Mouse (Mus musculus): Measurements from ENCODE around the gene Col4a6.
A peak's percentile ranks its signal among the peaks of the same experiment; 100 is the strongest.

Gene Col4a6

GRCm38 (mm10) chrX:141236564-141237333 lies 237.1 kb downstream of the Col4a6 start:
- peak; percentile 5 for DNase-seq

- DNase-seq, result no peak
These were observed 245.7 kb downstream of the Col4a6 start for GRCm38 (mm10) chrX:141228169-141228568.

- DNase-seq, result peak; percentile 22
These were observed 261.1 kb downstream of the Col4a6 start for GRCm38 (mm10) chrX:141212802-141213201.

DNA sequence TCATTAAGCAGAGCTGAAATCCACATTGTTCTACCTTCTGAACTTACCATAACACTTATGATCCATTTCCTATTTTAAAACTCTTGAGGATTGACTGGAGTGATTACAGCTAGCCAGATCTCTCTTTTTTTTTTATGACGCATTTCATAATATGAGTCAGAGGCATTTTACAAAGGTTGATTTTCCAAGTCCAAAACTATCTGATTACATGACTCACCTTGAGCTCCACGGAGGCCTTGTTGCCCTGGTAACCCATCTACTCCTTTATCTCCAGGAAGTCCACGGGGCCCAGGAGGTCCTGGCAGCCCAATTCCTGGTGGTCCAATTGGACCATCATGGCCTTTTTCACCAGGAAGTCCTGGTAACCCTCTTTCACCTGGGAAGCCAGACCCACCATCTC lies 274.9 kb downstream of the Col4a6 start:
- DNase-seq, result no peak

GRCm38 (mm10) chrX:141195036-141195435 lies 278.8 kb downstream of the Col4a6 start:
- DNase-seq, result no peak

DNA sequence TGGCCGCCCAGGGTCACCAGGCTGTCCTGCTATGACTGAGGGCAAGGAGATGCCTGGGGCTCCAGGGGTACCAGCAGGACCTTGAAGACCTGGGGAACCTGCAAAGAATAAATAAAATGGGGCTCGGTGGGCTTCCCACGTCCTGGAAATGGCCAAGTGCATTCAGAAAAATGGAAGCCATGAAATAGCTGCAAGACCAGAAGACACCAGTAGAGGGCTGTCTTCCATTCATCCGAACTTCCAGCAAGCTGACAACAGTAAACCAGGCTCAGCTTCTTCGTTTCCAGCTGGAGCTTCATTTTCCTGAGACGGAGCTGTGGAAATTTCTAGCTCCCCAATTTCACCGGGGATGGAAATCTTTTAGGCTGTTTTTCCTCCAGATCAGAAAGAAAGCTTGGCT lies 298.5 kb downstream of the Col4a6 start:
- no peak for DNase-seq

GRCm38 (mm10) chrX:141165067-141165466 lies 308.8 kb downstream of the Col4a6 start:
- DNase-seq, result no peak

DNA sequence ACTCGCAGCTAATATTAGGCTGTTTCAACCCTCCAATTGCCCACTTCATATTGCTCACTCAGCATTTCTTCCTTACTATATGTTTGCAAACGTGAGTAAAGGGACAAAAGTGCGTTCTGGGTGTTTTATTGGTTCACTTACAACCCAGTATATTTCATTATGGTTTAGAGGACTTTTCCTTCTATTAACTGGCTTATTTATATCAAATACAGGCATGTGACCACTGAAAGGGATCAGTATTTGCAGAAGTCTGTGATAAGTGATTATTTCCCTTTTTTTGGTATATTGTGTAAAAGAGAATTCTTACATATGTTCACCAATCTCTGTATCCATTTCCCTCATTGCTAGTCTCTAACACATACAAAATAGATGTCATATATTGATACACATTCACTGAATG lies 313.5 kb downstream of the Col4a6 start:
- no peak for DNase-seq

DNA sequence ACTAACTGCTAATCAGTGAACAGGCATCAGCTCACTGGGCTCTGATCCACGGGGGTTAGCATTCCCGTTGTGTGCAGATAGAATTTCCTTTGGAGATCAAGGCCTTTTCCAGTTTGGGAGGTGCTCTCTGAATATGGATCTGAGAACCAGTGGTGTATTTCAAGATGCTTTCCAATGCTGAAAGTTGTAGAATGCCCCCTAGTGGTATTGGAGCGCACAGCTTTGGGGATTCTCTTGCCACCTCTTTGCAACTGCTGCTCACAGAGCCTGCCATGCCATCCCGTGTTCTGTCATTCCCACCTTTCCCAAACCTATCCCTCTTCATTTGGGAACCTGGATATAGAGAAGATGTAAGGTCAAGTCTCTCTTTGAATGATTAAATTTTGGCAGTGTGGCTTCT lies 315.7 kb downstream of the Col4a6 start:
- DNase-seq, result no peak

- DNase-seq, result no peak
These were observed 316.2 kb downstream of the Col4a6 start for GRCm38 (mm10) chrX:141157626-141158025.

DNA sequence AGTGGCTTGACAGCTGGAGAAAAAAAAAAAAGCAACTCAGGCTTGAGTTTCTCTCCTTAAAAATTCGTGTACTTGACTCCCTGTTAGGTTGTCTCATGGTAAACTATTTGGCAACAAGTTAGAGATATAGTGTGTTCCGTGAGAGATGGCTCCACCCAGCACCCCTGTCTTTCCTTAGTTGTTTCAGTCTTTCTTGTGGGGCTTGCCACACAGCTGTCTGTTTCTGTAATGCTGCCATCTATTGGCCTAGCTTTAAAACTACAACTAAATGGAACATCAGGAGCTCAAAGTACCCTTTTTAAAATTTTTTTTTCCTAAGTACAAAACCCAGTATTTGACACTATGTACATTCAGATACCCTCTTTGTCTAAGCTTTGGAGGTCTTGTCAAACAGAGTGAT lies 317.2 kb downstream of the Col4a6 start:
- DNase-seq, result no peak

GRCm38 (mm10) chrX:141151182-141151581 lies 322.7 kb downstream of the Col4a6 start:
- DNase-seq, result no peak

GRCm38 (mm10) chrX:141150290-141150689 lies 323.6 kb downstream of the Col4a6 start:
- no peak for DNase-seq

DNA sequence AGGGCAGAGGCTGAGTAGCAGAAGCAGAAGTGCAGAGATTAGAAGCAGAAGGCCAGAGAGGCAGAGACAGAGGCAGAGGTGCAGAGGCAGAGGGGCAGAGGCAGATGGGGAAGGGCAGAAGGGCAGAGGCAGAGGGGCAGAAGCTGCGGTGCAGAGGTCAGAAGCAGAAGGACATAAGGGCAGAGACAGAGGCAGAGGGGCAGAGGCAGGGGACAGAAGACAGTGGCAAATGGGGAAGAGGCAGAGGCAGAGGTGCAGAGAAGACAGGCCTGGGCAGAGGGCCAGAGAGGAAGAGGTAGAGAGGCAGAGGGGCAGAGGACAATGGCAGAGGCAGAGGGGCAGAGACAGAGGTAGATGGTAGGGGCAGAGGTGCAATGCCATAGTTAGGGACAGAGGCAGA lies 324.2 kb downstream of the Col4a6 start:
- DNase-seq, result no peak

Data from layer of hippocampus, adult 9-11 months (tissue).